Mouse (Mus musculus) neural tube, embryonic 12.5 days (tissue): ENCODE measurements at regions not wholly inside any gene's neighbourhood (a gene's known extent, or its start where the extent isn't known, plus 50 kb on each side); places are given as distances from the start of the nearest gene placed in this dataset.

Experiments
- ATAC-seq: fragments of 200-750 bp; cut with Nextera tagmentation; 2 replicates; pipeline ENCODE4 v1.8.0; 2017; ENCODE audit warnings: low read depth, mild to moderate bottlenecking, moderate TSS enrichment, moderate library complexity; ENCODE audit not compliant: low FRiP score
- H3K27ac ChIP-seq: fragments of 300-500 bp; sonication (generic); 2 replicates; pipeline ENCODE4 v1.5.1; 2016
- H3K27me3 ChIP-seq: fragments of 300-500 bp; sonication (generic); replicated peaks from 2 replicates; pipeline ENCODE4 v1.6.1; 2016; ENCODE audit warnings: mild to moderate bottlenecking
- H3K36me3 ChIP-seq: fragments of 300-500 bp; sonication (generic); 2 replicates; pipeline ENCODE4 v1.6.1; 2016; ENCODE audit warnings: mild to moderate bottlenecking
- H3K4me1 ChIP-seq: fragments of 300-500 bp; sonication (generic); 2 replicates; pipeline ENCODE4 v1.6.1; 2016
- H3K4me2 ChIP-seq: fragments of 300-500 bp; sonication (generic); replicated peaks from 2 replicates; pipeline ENCODE4 v1.6.1; 2016; ENCODE audit warnings: mild to moderate bottlenecking
- H3K4me3 ChIP-seq: fragments of 300-500 bp; sonication (generic); 2 replicates; pipeline ENCODE4 v1.5.1; 2016
- H3K9ac ChIP-seq: fragments of 300-500 bp; sonication (generic); 2 replicates; pipeline ENCODE4 v1.6.1; 2016; ENCODE audit warnings: mild to moderate bottlenecking
- H3K9me3 ChIP-seq: fragments of 300-500 bp; sonication (generic); 2 replicates; pipeline ENCODE4 v1.6.1; 2016; ENCODE audit warnings: mild to moderate bottlenecking
- WGBS: fragments of 180-500 bp; shearing (Covaris S2); methylation state at CpG from one replicate; pipeline ENCODE4 v1.1.7; 2016; 5-methylcytosine and 5-hydroxymethylcytosine counted together

GRCm38 (mm10) chr16:77537351-77537750, 64.5 kb downstream of the Gm11146 start:
- no peaks in the 10 kb centered on the region for H3K36me3 ChIP-seq
- WGBS: 65% methylated on average over 4 of the region's 4 CpGs
- ATAC-seq: peak; percentile 62
- H3K4me1 ChIP-seq: peaks cover 7% of the 10 kb centered on the region; the same call in 1 of the 2 replicates
- no peaks in the 10 kb centered on the region for H3K27me3 ChIP-seq
- no peaks in the 10 kb centered on the region for H3K9me3 ChIP-seq
- peak overlapping the region; percentile 82 for H3K27ac ChIP-seq
- H3K4me2 ChIP-seq: peak overlapping the region; percentile 53
- 0 out of 2 replicates have a peak overlapping the region, but pooled peaks have one; percentile 26 for H3K9ac ChIP-seq
- H3K4me3 ChIP-seq: no peak overlapping the region

- Histone ChIP-seq H3K27me3 (no peaks in the 10 kb centered on the region), H3K9me3 (no peaks in the 10 kb centered on the region), H3K4me1 (peaks cover 7% of the 10 kb centered on the region; the same call in 1 of the 2 replicates), H3K4me3 (0 out of 2 replicates have a peak overlapping the region, but pooled peaks have one; percentile 3), H3K27ac (peak overlapping the region; percentile 82), H3K4me2 (peak overlapping the region; percentile 53), H3K9ac (peak overlapping the region; percentile 26; the same call in 1 of the 2 replicates), H3K36me3 (no peaks in the 10 kb centered on the region)
- WGBS: 23% methylated on average over 10 of the region's 10 CpGs
- peak; percentile 90 for ATAC-seq
Observed at GRCm38 (mm10) chr16:77536746-77537145, 65.1 kb downstream of the Gm11146 start.

- Histone ChIP-seq H3K4me3 (no peak overlapping the region), H3K4me2 (peak overlapping the region; percentile 53), H3K9ac (peak overlapping the region; percentile 26; the same call in 1 of the 2 replicates)
Observed at GRCm38 (mm10) chr16:77536314-77536713, 65.6 kb downstream of the Gm11146 start.

GRCm38 (mm10) chr16:77535021-77535420, 66.9 kb downstream of the Gm11146 start:
- 80% methylated on average over 3 of the region's 3 CpGs for WGBS
- no peaks in the 10 kb centered on the region for H3K9me3 ChIP-seq
- H3K4me3 ChIP-seq: no peak overlapping the region
- no peak overlapping the region for H3K4me2 ChIP-seq
- H3K9ac ChIP-seq: no peak overlapping the region
- peaks cover 4% of the 10 kb centered on the region; the same call in 1 of the 2 replicates for H3K36me3 ChIP-seq
- H3K4me1 ChIP-seq: peaks cover 11% of the 10 kb centered on the region; the same call in 1 of the 2 replicates
- no peak overlapping the region for H3K27ac ChIP-seq
- no peaks in the 10 kb centered on the region for H3K27me3 ChIP-seq
- ATAC-seq: no peak

More at GRCm38 (mm10) chr16:77536314-77536713, 65.6 kb downstream of the Gm11146 start:
- 31% methylated on average over 6 of the region's 6 CpGs for WGBS
- Histone ChIP-seq H3K27me3 (no peaks in the 10 kb centered on the region), H3K36me3 (no peaks in the 10 kb centered on the region), H3K9me3 (no peaks in the 10 kb centered on the region), H3K27ac (peak overlapping the region; percentile 82), H3K4me1 (peaks cover 11% of the 10 kb centered on the region; the same call in 1 of the 2 replicates)
- ATAC-seq: peak; percentile 67; the same call in 1 of the 2 replicates

GRCm38 (mm10) chr16:77531596-77531995, 70.3 kb downstream of the Gm11146 start:
- peaks cover 8% of the 10 kb centered on the region; the same call in 1 of the 2 replicates for H3K36me3 ChIP-seq
- WGBS: 34% methylated on average over 10 of the region's 10 CpGs

GRCm38 (mm10) chr16:77527951-77528350, 73.9 kb downstream of the Gm11146 start:
- no peaks in the 10 kb centered on the region for H3K27me3 ChIP-seq
- 92% methylated on average over 1 of the region's 1 CpGs for WGBS
- no peak overlapping the region for H3K9ac ChIP-seq
- peaks cover 8% of the 10 kb centered on the region; the same call in 1 of the 2 replicates for H3K36me3 ChIP-seq
- ATAC-seq: no peak
- H3K4me3 ChIP-seq: no peak overlapping the region
- H3K27ac ChIP-seq: no peak overlapping the region
- H3K9me3 ChIP-seq: no peaks in the 10 kb centered on the region
- H3K4me2 ChIP-seq: no peak overlapping the region
- 0 out of 2 replicates have a peak, but pooled peaks cover 4% of the 10 kb centered on the region for H3K4me1 ChIP-seq

More at GRCm38 (mm10) chr16:77531596-77531995, 70.3 kb downstream of the Gm11146 start:
- Histone ChIP-seq H3K27me3 (no peaks in the 10 kb centered on the region), H3K9ac (no peak overlapping the region), H3K9me3 (no peaks in the 10 kb centered on the region), H3K4me3 (no peak overlapping the region), H3K27ac (no peak overlapping the region), H3K4me2 (no peak overlapping the region), H3K4me1 (peaks cover 5% of the 10 kb centered on the region; the same call in 1 of the 2 replicates)
- no peak for ATAC-seq

GRCm38 (mm10) chr16:77514606-77515005, 87.3 kb downstream of the Gm11146 start:
- Histone ChIP-seq H3K36me3 (no peaks in the 10 kb centered on the region), H3K27ac (no peak overlapping the region), H3K9ac (no peak overlapping the region), H3K4me1 (no peaks in the 10 kb centered on the region), H3K9me3 (no peaks in the 10 kb centered on the region), H3K4me2 (no peak overlapping the region), H3K4me3 (no peak overlapping the region), H3K27me3 (no peaks in the 10 kb centered on the region)
- no peak for ATAC-seq
- WGBS: 76% methylated on average over 3 of the region's 3 CpGs

- H3K4me1 ChIP-seq: peaks cover 10% of the 10 kb centered on the region
- H3K9me3 ChIP-seq: no peaks in the 10 kb centered on the region
- 0 out of 2 replicates have a peak, but pooled peaks cover 4% of the 10 kb centered on the region for H3K36me3 ChIP-seq
- no peak overlapping the region for H3K4me3 ChIP-seq
- WGBS: 75% methylated on average over 5 of the region's 5 CpGs
- H3K9ac ChIP-seq: no peak overlapping the region
- ATAC-seq: no peak
- no peak overlapping the region for H3K4me2 ChIP-seq
- H3K27me3 ChIP-seq: no peaks in the 10 kb centered on the region
- no peak overlapping the region for H3K27ac ChIP-seq
Observed at GRCm38 (mm10) chr16:77503556-77503955, 98.3 kb downstream of the Gm11146 start.

GRCm38 (mm10) chr16:77502916-77503315, 99.0 kb downstream of the Gm11146 start:
- H3K27me3 ChIP-seq: no peaks in the 10 kb centered on the region
- 81% methylated on average over 5 of the region's 5 CpGs for WGBS
- no peak overlapping the region for H3K4me3 ChIP-seq
- H3K27ac ChIP-seq: no peak overlapping the region
- no peak for ATAC-seq
- H3K36me3 ChIP-seq: 0 out of 2 replicates have a peak, but pooled peaks cover 4% of the 10 kb centered on the region
- H3K4me1 ChIP-seq: peaks cover 10% of the 10 kb centered on the region
- no peak overlapping the region for H3K4me2 ChIP-seq
- no peaks in the 10 kb centered on the region for H3K9me3 ChIP-seq
- no peak overlapping the region for H3K9ac ChIP-seq

GRCm38 (mm10) chr16:77502026-77502425, 99.9 kb downstream of the Gm11146 start:
- H3K4me2 ChIP-seq: peak overlapping the region; percentile 38; the same call in 1 of the 2 replicates
- H3K36me3 ChIP-seq: no peaks in the 10 kb centered on the region
- 79% methylated on average over 3 of the region's 3 CpGs for WGBS
- H3K4me3 ChIP-seq: no peak overlapping the region
- peaks cover 10% of the 10 kb centered on the region for H3K4me1 ChIP-seq
- H3K27ac ChIP-seq: no peak overlapping the region
- no peaks in the 10 kb centered on the region for H3K27me3 ChIP-seq
- no peak overlapping the region for H3K9ac ChIP-seq
- H3K9me3 ChIP-seq: no peaks in the 10 kb centered on the region
- no peak for ATAC-seq

- WGBS: 38% methylated on average over 4 of the region's 4 CpGs
- peak overlapping the region; percentile 50 for H3K4me2 ChIP-seq
- no peaks in the 10 kb centered on the region for H3K9me3 ChIP-seq
- H3K27me3 ChIP-seq: no peaks in the 10 kb centered on the region
- no peaks in the 10 kb centered on the region for H3K36me3 ChIP-seq
- H3K9ac ChIP-seq: peak overlapping the region; percentile 17; the same call in 1 of the 2 replicates
- peak overlapping the region; percentile 29; the same call in 1 of the 2 replicates for H3K27ac ChIP-seq
- peak overlapping the region; percentile 20 for H3K4me3 ChIP-seq
- ATAC-seq: no peak
- peaks cover 10% of the 10 kb centered on the region for H3K4me1 ChIP-seq
Observed at GRCm38 (mm10) chr16:77500981-77501380, 100.9 kb downstream of the Gm11146 start.

GRCm38 (mm10) chr16:77500413-77500812, 101.5 kb downstream of the Gm11146 start:
- peaks cover 10% of the 10 kb centered on the region for H3K4me1 ChIP-seq
- no peaks in the 10 kb centered on the region for H3K36me3 ChIP-seq
- H3K27me3 ChIP-seq: no peaks in the 10 kb centered on the region
- H3K27ac ChIP-seq: peak overlapping the region; percentile 29
- peak overlapping the region; percentile 50 for H3K4me2 ChIP-seq
- WGBS: 47% methylated on average over 6 of the region's 6 CpGs
- peak overlapping the region; percentile 17; the same call in 1 of the 2 replicates for H3K9ac ChIP-seq
- H3K9me3 ChIP-seq: no peaks in the 10 kb centered on the region
- ATAC-seq: peak; percentile 84
- H3K4me3 ChIP-seq: peak overlapping the region; percentile 20
